Mouse (Mus musculus): ENCODE measurements around the gene C87414.
"Not testable (repeated sequence)": the region's sequence is repeated elsewhere in the genome, so short reads cannot be mapped to it uniquely, and the experiment has no call there.

DNA sequence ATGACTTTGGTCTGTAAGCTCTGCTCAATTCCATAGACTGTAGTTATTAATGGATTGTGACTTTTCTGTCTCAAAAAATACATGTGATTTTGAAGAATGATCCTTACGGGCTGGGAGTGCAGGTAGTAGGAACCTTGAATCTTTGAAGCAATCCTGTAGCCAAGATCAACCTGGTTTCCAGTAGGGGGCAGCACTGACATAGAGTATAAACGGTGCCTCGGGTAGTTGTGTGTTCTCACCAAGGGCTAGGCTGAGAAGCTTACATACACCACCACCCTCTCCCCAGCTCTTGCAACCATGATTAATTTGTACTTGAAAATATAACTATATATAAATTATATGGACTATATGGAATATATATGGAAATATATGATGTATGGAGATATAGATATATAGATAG lies 13.3 kb upstream of the C87414 start:
- TF ChIP-seq CTCF (IDR thresholded peaks at IDR 0.05; ENCODE audit: extremely low read depth, insufficient read depth, insufficient read length, insufficient replicate concordance); POLR2A (IDR thresholded peaks at IDR 0.05; ENCODE audit: low read depth, low read length): not testable (repeated sequence)
